In genomic region chr9:15903948-15904750, GRCm38 (mm10) we compare ENCODE assay signal across 22 mouse cellular contexts. TPM values are rescaled to one million over a fixed set of nuclear protein-coding genes. Genes with fewer than 3 reads are reported as not detected.
DNase-seq lines count a peak whose midpoint lies in the region; ATAC-seq lines count a peak whose summit lies in the region.
"Had no signal": no experiment of that assay in that cellular context is flagged by ENCODE, and none has a peak within 500 bp of the region (broad histone marks: within the 10 kb centered on the region; RNA-seq: fewer than 3 reads in every experiment).

No protein-coding gene starts in this region.

- no peak overlapping the region for H3K4me3 ChIP-seq in forebrain, embryonic 15.5 days
- H3K4me3 ChIP-seq in forebrain, embryonic 11.5 days (ENCODE audit: low read depth, low read length): no peak overlapping the region
- H3K4me3 ChIP-seq in hindbrain, embryonic 12.5 days: no peak overlapping the region
- no peak overlapping the region for H3K4me3 ChIP-seq in midbrain, embryonic 16.5 days (ENCODE audit: low read depth, low read length)
- H3K4me3 ChIP-seq: embryonic facial prominence, embryonic 15.5 days; intestine, embryonic 15.5 days; limb, embryonic 15.5 days had no signal

- WGBS in forebrain, embryonic 15.5 days: 28% methylated on average over 9 of the region's 9 CpGs
- WGBS in forebrain, embryonic 11.5 days: 55% methylated on average over 9 of the region's 9 CpGs
- 48% methylated on average over 9 of the region's 9 CpGs for WGBS in hindbrain, embryonic 12.5 days
- WGBS in midbrain, embryonic 16.5 days: 27% methylated on average over 9 of the region's 9 CpGs

- H3K9me3 ChIP-seq in forebrain, embryonic 15.5 days: no peaks in the 10 kb centered on the region
- H3K9me3 ChIP-seq in forebrain, embryonic 11.5 days (ENCODE audit: control insufficient read depth, low read length): no peaks in the 10 kb centered on the region
- H3K9me3 ChIP-seq in hindbrain, embryonic 12.5 days (replicated peaks): no peaks in the 10 kb centered on the region
- H3K9me3 ChIP-seq in midbrain, embryonic 16.5 days (replicated peaks; ENCODE audit: control insufficient read depth, low read length, poor library complexity, severe bottlenecking): no peaks in the 10 kb centered on the region
- H3K9me3 ChIP-seq: embryonic facial prominence, embryonic 15.5 days; intestine, embryonic 15.5 days; limb, embryonic 15.5 days had no signal

- H3K9ac ChIP-seq in forebrain, embryonic 15.5 days (replicated peaks): no peak overlapping the region
- no peak overlapping the region for H3K9ac ChIP-seq in forebrain, embryonic 11.5 days (ENCODE audit: low read length)
- no peak overlapping the region for H3K9ac ChIP-seq in hindbrain, embryonic 12.5 days
- H3K9ac ChIP-seq in midbrain, embryonic 16.5 days (ENCODE audit: low read depth, low read length): no peak overlapping the region
- H3K9ac ChIP-seq: embryonic facial prominence, embryonic 15.5 days; intestine, embryonic 15.5 days; limb, embryonic 15.5 days; liver, postnatal 0 days had no signal

- peak; percentile 55; the same call in 1 of the 2 replicates for ATAC-seq in forebrain, embryonic 15.5 days (replicated peaks)
- ATAC-seq in forebrain, embryonic 11.5 days (replicated peaks; ENCODE audit: low FRiP score): no peak
- peak; percentile 60 for ATAC-seq in hindbrain, embryonic 12.5 days (ENCODE audit: low FRiP score)
- ATAC-seq in midbrain, embryonic 16.5 days: peak; percentile 66
- ATAC-seq: intestine, embryonic 15.5 days; liver, postnatal 0 days had no signal

- H3K27me3 ChIP-seq in forebrain, embryonic 15.5 days: no peaks in the 10 kb centered on the region
- H3K27me3 ChIP-seq in forebrain, embryonic 11.5 days (ENCODE audit: control insufficient read depth, insufficient read depth, low read length): no peaks in the 10 kb centered on the region
- no peaks in the 10 kb centered on the region for H3K27me3 ChIP-seq in hindbrain, embryonic 12.5 days
- no peaks in the 10 kb centered on the region for H3K27me3 ChIP-seq in midbrain, embryonic 16.5 days (ENCODE audit: control insufficient read depth, insufficient read depth, low read depth, low read length)
- H3K27me3 ChIP-seq: embryonic facial prominence, embryonic 15.5 days; intestine, embryonic 15.5 days; limb, embryonic 15.5 days had no signal

- peaks cover 6% of the 10 kb centered on the region for H3K4me1 ChIP-seq in forebrain, embryonic 15.5 days
- no peaks in the 10 kb centered on the region for H3K4me1 ChIP-seq in forebrain, embryonic 11.5 days (replicated peaks; ENCODE audit: control insufficient read depth, insufficient read depth, low read length)
- peaks cover 5% of the 10 kb centered on the region; the same call in 1 of the 2 replicates for H3K4me1 ChIP-seq in hindbrain, embryonic 12.5 days
- H3K4me1 ChIP-seq in midbrain, embryonic 16.5 days (ENCODE audit: control insufficient read depth, insufficient read depth, low read length): peaks cover 7% of the 10 kb centered on the region; the same call in 1 of the 2 replicates
- H3K4me1 ChIP-seq: embryonic facial prominence, embryonic 15.5 days; intestine, embryonic 15.5 days; limb, embryonic 15.5 days had no signal

- H3K4me2 ChIP-seq in forebrain, embryonic 15.5 days (replicated peaks): no peak overlapping the region
- no peak overlapping the region for H3K4me2 ChIP-seq in forebrain, embryonic 11.5 days (ENCODE audit: low read depth, low read length, severe bottlenecking)
- H3K4me2 ChIP-seq in hindbrain, embryonic 12.5 days (replicated peaks): no peak overlapping the region
- peak overlapping the region; percentile 30 for H3K4me2 ChIP-seq in midbrain, embryonic 16.5 days (ENCODE audit: low read length)
- H3K4me2 ChIP-seq: embryonic facial prominence, embryonic 15.5 days; heart, embryonic 11.5 days; intestine, embryonic 15.5 days; limb, embryonic 15.5 days had no signal

- H3K27ac ChIP-seq in forebrain, embryonic 15.5 days (replicated peaks): peak overlapping the region; percentile 34; the same call in 1 of the 2 replicates
- H3K27ac ChIP-seq in forebrain, embryonic 11.5 days (ENCODE audit: low read depth, low read length): no peak overlapping the region
- 0 out of 2 replicates have a peak overlapping the region, but pooled peaks have one; percentile 23 for H3K27ac ChIP-seq in hindbrain, embryonic 12.5 days
- peak overlapping the region; percentile 35 for H3K27ac ChIP-seq in midbrain, embryonic 16.5 days (ENCODE audit: low read length)
- H3K27ac ChIP-seq: embryonic facial prominence, embryonic 15.5 days; intestine, embryonic 15.5 days; limb, embryonic 15.5 days had no signal

- H3K36me3 ChIP-seq in forebrain, embryonic 15.5 days: no peaks in the 10 kb centered on the region
- H3K36me3 ChIP-seq in forebrain, embryonic 11.5 days (ENCODE audit: control insufficient read depth, insufficient read depth, low read length): no peaks in the 10 kb centered on the region
- H3K36me3 ChIP-seq in hindbrain, embryonic 12.5 days: no peaks in the 10 kb centered on the region
- H3K36me3 ChIP-seq in midbrain, embryonic 16.5 days (ENCODE audit: control insufficient read depth, insufficient read depth, low read length): no peaks in the 10 kb centered on the region
- H3K36me3 ChIP-seq: embryonic facial prominence, embryonic 15.5 days; intestine, embryonic 15.5 days; limb, embryonic 15.5 days had no signal

- DNase-seq in forebrain, embryonic 11.5 days (ENCODE audit: low spot score): no peak
- peak; percentile 73 for DNase-seq in brain, adult 2 months (ENCODE audit: low read depth, low spot score)
- DNase-seq in kidney, postnatal 10 days: no peak
- no peak for DNase-seq in thymus, postnatal 10 days (ENCODE audit: low spot score in 2 of 2)
- DNase-seq in thymus, postnatal 36 days: no peak
- DNase-seq: adrenal gland, postnatal 10 days; B cell, adult 2 months; gastrocnemius, postnatal 14 days; liver, postnatal 0 days; thymus, postnatal 25 days had no signal

RNA-seq across cellular contexts. Expression of gene Mtnr1b, which starts 29.8 kb away (rescaled TPM):
- polyA plus RNA-seq in forebrain, embryonic 15.5 days (2015; fragmentation: Nextera tagmentation; extraction: Ambion mirVana): not detected in 2 replicates
- not detected in 2 replicates for polyA plus RNA-seq in forebrain, embryonic 11.5 days (2014; fragmentation: Nextera tagmentation; extraction: Ambion mirVana)
- not detected in 2 replicates for polyA plus RNA-seq in hindbrain, embryonic 12.5 days (2016; fragmentation: Nextera tagmentation; extraction: Ambion mirVana)
- not detected in 2 replicates for polyA plus RNA-seq in midbrain, embryonic 16.5 days (2015; fragmentation: Nextera tagmentation; extraction: Ambion mirVana)
- polyA plus RNA-seq: cerebellum, adult 2 months; embryonic facial prominence, embryonic 15.5 days; heart, embryonic 11.5 days; intestine, embryonic 15.5 days; kidney, embryonic 14.5 days; large intestine, adult 2 months; limb, embryonic 15.5 days; liver, postnatal 0 days; spleen, adult 2 months; stomach, embryonic 16.5 days had no signal
